Mouse (Mus musculus): ENCODE results near the gene Rbbp6. TPM values are rescaled to one million over a fixed set of nuclear protein-coding genes. Genes with fewer than 3 reads are reported as not detected.

Rbbp6 gene
- polyA plus RNA-seq, 1 experiment from 2014 or later, result 18.3 TPM

- DNase-seq (ENCODE audit: low spot score), result no peak
- H3K4me1 ChIP-seq (ENCODE audit: insufficient read depth, low read depth, low read length), result no peaks in the 10 kb centered on the region
- no peak for TF ChIP-seq EP300 (IDR thresholded peaks at IDR 0.05)
- no peak for TF ChIP-seq CTCF (IDR thresholded peaks at IDR 0.05)
- no peak overlapping the region for H3K27ac ChIP-seq (ENCODE audit: low read length)
- H3K36me3 ChIP-seq (ENCODE audit: insufficient read depth, low read length), result peaks cover 53% of the 10 kb centered on the region
- WGBS, result 60% methylated on average over 3 of the region's 3 CpGs
- H3K4me3 ChIP-seq (ENCODE audit: low read depth, low read length), result no peak overlapping the region
- H3K27me3 ChIP-seq (replicated peaks; ENCODE audit: insufficient read depth, low read length), result no peaks in the 10 kb centered on the region
- H3K9me3 ChIP-seq (ENCODE audit: low read length), result no peaks in the 10 kb centered on the region
- no peak for ATAC-seq
- no peak overlapping the region for H3K4me2 ChIP-seq (replicated peaks; ENCODE audit: low read depth, low read length)
- H3K9ac ChIP-seq (replicated peaks; ENCODE audit: low read depth), result no peak overlapping the region
Measured at GRCm38 (mm10) chr7:122998189-122998588, 32.7 kb downstream of the Rbbp6 start.

GRCm38 (mm10) chr7:122999871-123000396 lies 34.4 kb downstream of the Rbbp6 start:
- Histone ChIP-seq H3K9ac (replicated peaks; ENCODE audit: low read depth) (no peak overlapping the region), H3K4me1 (ENCODE audit: insufficient read depth, low read depth, low read length) (no peaks in the 10 kb centered on the region), H3K27ac (ENCODE audit: low read length) (no peak overlapping the region), H3K4me3 (ENCODE audit: low read depth, low read length) (no peak overlapping the region), H3K9me3 (ENCODE audit: low read length) (no peaks in the 10 kb centered on the region), H3K4me2 (replicated peaks; ENCODE audit: low read depth, low read length) (no peak overlapping the region), H3K27me3 (replicated peaks; ENCODE audit: insufficient read depth, low read length) (no peaks in the 10 kb centered on the region), H3K36me3 (ENCODE audit: insufficient read depth, low read length) (peaks cover 46% of the 10 kb centered on the region)
- WGBS, result 58% methylated on average over 11 of the region's 11 CpGs
- DNase-seq (ENCODE audit: low spot score) (peak; percentile 60), ATAC-seq (no peak)
- TF ChIP-seq CTCF (IDR thresholded peaks at IDR 0.05), result no peak
- TF ChIP-seq EP300 (IDR thresholded peaks at IDR 0.05), result no peak

- no peak for ATAC-seq
- TF ChIP-seq CTCF (IDR thresholded peaks at IDR 0.05) (no peak), EP300 (IDR thresholded peaks at IDR 0.05) (no peak)
Measured at GRCm38 (mm10) chr7:123000796-123001195, 35.3 kb downstream of the Rbbp6 start.

GRCm38 (mm10) chr7:123001341-123002027 lies 36.0 kb downstream of the Rbbp6 start:
- no peak for DNase-seq (ENCODE audit: low spot score)
- Histone ChIP-seq H3K9me3 (ENCODE audit: low read length) (no peaks in the 10 kb centered on the region), H3K27ac (ENCODE audit: low read length) (no peak overlapping the region), H3K4me2 (replicated peaks; ENCODE audit: low read depth, low read length) (no peak overlapping the region), H3K4me3 (ENCODE audit: low read depth, low read length) (no peak overlapping the region), H3K4me1 (ENCODE audit: insufficient read depth, low read depth, low read length) (no peaks in the 10 kb centered on the region), H3K27me3 (replicated peaks; ENCODE audit: insufficient read depth, low read length) (no peaks in the 10 kb centered on the region), H3K36me3 (ENCODE audit: insufficient read depth, low read length) (peaks cover 41% of the 10 kb centered on the region), H3K9ac (replicated peaks; ENCODE audit: low read depth) (no peak overlapping the region)
- TF ChIP-seq CTCF (IDR thresholded peaks at IDR 0.05) (no peak), EP300 (IDR thresholded peaks at IDR 0.05) (no peak)
- ATAC-seq, result no peak
- 79% methylated on average over 20 of the region's 20 CpGs for WGBS

More at GRCm38 (mm10) chr7:123000796-123001195, 35.3 kb downstream of the Rbbp6 start:
- no peak overlapping the region for H3K27ac ChIP-seq (ENCODE audit: low read length)
- 94% methylated on average over 16 of the region's 16 CpGs for WGBS
- no peak overlapping the region for H3K4me2 ChIP-seq (replicated peaks; ENCODE audit: low read depth, low read length)
- H3K9ac ChIP-seq (replicated peaks; ENCODE audit: low read depth), result no peak overlapping the region
- no peak for DNase-seq (ENCODE audit: low spot score)
- H3K27me3 ChIP-seq (replicated peaks; ENCODE audit: insufficient read depth, low read length), result no peaks in the 10 kb centered on the region
- no peak overlapping the region for H3K4me3 ChIP-seq (ENCODE audit: low read depth, low read length)
- no peaks in the 10 kb centered on the region for H3K4me1 ChIP-seq (ENCODE audit: insufficient read depth, low read depth, low read length)
- peaks cover 41% of the 10 kb centered on the region for H3K36me3 ChIP-seq (ENCODE audit: insufficient read depth, low read length)
- no peaks in the 10 kb centered on the region for H3K9me3 ChIP-seq (ENCODE audit: low read length)

- WGBS, result 89% methylated on average over 6 of the region's 6 CpGs
- Histone ChIP-seq H3K4me2 (replicated peaks; ENCODE audit: low read depth, low read length) (no peak overlapping the region), H3K9ac (replicated peaks; ENCODE audit: low read depth) (no peak overlapping the region), H3K36me3 (ENCODE audit: insufficient read depth, low read length) (peaks cover 38% of the 10 kb centered on the region; the same call in 1 of the 2 replicates), H3K9me3 (ENCODE audit: low read length) (no peaks in the 10 kb centered on the region), H3K27ac (ENCODE audit: low read length) (no peak overlapping the region), H3K4me3 (ENCODE audit: low read depth, low read length) (no peak overlapping the region), H3K4me1 (ENCODE audit: insufficient read depth, low read depth, low read length) (no peaks in the 10 kb centered on the region), H3K27me3 (replicated peaks; ENCODE audit: insufficient read depth, low read length) (no peaks in the 10 kb centered on the region)
- no peak for ATAC-seq
- DNase-seq (ENCODE audit: low spot score), result no peak
- TF ChIP-seq CTCF (IDR thresholded peaks at IDR 0.05) (no peak), EP300 (IDR thresholded peaks at IDR 0.05) (no peak)
Measured at GRCm38 (mm10) chr7:123002028-123002410, 36.5 kb downstream of the Rbbp6 start.

- no peaks in the 10 kb centered on the region for H3K27me3 ChIP-seq (replicated peaks; ENCODE audit: insufficient read depth, low read length)
- no peaks in the 10 kb centered on the region for H3K9me3 ChIP-seq (ENCODE audit: low read length)
- H3K4me3 ChIP-seq (ENCODE audit: low read depth, low read length), result no peak overlapping the region
- 80% methylated on average over 4 of the region's 4 CpGs for WGBS
- H3K9ac ChIP-seq (replicated peaks; ENCODE audit: low read depth), result no peak overlapping the region
- no peak for DNase-seq (ENCODE audit: low spot score)
- H3K27ac ChIP-seq (ENCODE audit: low read length), result no peak overlapping the region
- H3K4me2 ChIP-seq (replicated peaks; ENCODE audit: low read depth, low read length), result no peak overlapping the region
- TF ChIP-seq CTCF (IDR thresholded peaks at IDR 0.05), result no peak
- TF ChIP-seq EP300 (IDR thresholded peaks at IDR 0.05), result no peak
- no peaks in the 10 kb centered on the region for H3K4me1 ChIP-seq (ENCODE audit: insufficient read depth, low read depth, low read length)
- H3K36me3 ChIP-seq (ENCODE audit: insufficient read depth, low read length), result peaks cover 35% of the 10 kb centered on the region; the same call in 1 of the 2 replicates
- ATAC-seq, result no peak
Measured at GRCm38 (mm10) chr7:123003207-123003606, 37.7 kb downstream of the Rbbp6 start.

Measured in lung, postnatal 0 days (tissue).